Mouse (Mus musculus): Measurements from ENCODE around the gene Oca2. TPM values are rescaled to one million over a fixed set of nuclear protein-coding genes. Genes with fewer than 3 reads are reported as not detected.

Oca2 gene
- polyA plus RNA-seq, 1 experiment from 2014 or later = not detected

DNA sequence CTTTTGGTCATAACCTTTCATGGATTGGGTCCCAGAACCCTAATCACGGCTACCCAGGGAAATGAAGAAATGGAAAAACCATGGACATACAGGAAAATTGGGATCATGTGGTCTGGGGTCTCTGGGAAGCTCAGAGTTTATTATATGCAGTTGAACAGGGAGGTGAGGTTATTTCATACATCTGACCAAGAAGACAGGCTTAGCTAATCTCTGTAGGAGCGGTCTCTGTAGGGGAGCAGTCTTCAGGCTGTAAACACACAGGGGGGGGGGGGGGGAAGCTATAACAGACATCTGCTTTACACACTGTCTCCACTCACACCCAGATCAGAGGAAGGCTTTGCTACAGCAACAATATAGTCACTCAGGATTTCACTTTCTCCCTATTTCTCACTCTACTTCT is 184.0 kb downstream of the Oca2 start:
- Histone ChIP-seq H3K9ac (ENCODE audit: low read depth, low read length) (no peak overlapping the region), H3K9me3 (ENCODE audit: control insufficient read depth, low read length) (no peaks in the 10 kb centered on the region), H3K4me3 (ENCODE audit: low read length) (no peak overlapping the region), H3K27ac (ENCODE audit: low read depth, low read length) (no peak overlapping the region), H3K4me1 (ENCODE audit: control insufficient read depth, insufficient read depth, low read length) (no peaks in the 10 kb centered on the region), H3K27me3 (ENCODE audit: control insufficient read depth, insufficient read depth, low read length) (no peaks in the 10 kb centered on the region), H3K36me3 (ENCODE audit: control insufficient read depth, insufficient read depth, low read length) (no peaks in the 10 kb centered on the region), H3K4me2 (replicated peaks; ENCODE audit: low read depth, low read length) (no peak overlapping the region)
- no peak for ATAC-seq (ENCODE audit: low FRiP score, low TSS enrichment)
- 93% methylated on average over 2 of the region's 2 CpGs for WGBS

DNA sequence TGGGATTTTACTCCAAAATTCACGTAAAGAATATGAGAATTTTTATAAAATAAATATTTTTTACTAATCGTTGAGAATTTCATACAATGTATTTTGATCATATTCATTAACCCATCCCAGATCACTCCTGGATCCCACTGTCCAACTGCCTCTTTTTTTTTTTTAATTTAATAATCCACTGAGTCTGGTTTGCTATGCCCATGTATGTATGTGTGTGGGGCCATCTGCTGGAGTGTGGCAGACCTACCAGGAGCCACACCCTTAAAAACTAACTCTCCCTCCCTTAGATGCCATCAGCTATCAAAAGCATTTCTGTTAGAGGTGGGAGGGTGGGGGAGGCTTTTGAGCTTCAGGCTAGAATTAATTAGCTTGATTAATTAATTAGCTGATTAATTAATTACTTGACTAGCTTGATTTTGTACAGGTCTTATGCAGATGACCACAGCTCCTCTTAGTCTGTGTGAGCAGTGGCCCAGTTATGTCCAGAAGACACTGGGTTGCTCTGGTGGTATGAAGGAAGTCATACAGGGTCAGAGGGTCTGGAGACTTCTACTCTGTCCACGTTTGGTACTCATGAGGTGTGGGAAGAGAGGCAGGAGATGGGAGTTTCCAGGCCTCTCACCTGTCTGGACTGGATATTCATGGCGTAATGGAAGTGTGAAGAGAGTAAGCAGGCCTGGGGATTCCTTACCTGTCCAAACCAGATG is 221.4 kb downstream of the Oca2 start:
- 83% methylated on average over 4 of the region's 4 CpGs for WGBS
- Histone ChIP-seq H3K9me3 (ENCODE audit: control insufficient read depth, low read length) (no peaks in the 10 kb centered on the region), H3K4me1 (ENCODE audit: control insufficient read depth, insufficient read depth, low read length) (no peaks in the 10 kb centered on the region), H3K9ac (ENCODE audit: low read depth, low read length) (no peak overlapping the region), H3K36me3 (ENCODE audit: control insufficient read depth, insufficient read depth, low read length) (no peaks in the 10 kb centered on the region), H3K4me2 (replicated peaks; ENCODE audit: low read depth, low read length) (no peak overlapping the region), H3K27me3 (ENCODE audit: control insufficient read depth, insufficient read depth, low read length) (no peaks in the 10 kb centered on the region), H3K4me3 (ENCODE audit: low read length) (no peak overlapping the region), H3K27ac (ENCODE audit: low read depth, low read length) (no peak overlapping the region)
- no peak for ATAC-seq (ENCODE audit: low FRiP score, low TSS enrichment)

DNA sequence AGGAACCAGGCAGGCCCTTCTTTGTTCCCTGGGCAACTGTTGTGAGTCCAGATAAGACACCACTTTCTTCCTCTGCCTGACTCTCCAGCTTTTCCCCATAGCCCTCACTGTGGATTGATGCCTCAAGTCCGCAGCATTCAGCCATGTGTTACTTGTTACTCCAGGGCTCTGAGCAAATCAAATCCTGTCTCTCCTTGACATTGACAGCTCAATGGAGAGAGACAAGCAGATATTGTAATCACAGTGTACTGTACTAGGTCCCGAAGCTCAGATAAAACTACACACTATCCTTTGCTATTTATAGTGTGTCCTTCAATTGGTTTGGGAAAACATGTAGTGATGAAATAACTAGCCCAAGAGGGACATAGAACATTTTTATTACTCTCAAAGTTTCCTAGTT is 258.7 kb downstream of the Oca2 start:
- no peak for ATAC-seq (ENCODE audit: low FRiP score, low TSS enrichment)

DNA sequence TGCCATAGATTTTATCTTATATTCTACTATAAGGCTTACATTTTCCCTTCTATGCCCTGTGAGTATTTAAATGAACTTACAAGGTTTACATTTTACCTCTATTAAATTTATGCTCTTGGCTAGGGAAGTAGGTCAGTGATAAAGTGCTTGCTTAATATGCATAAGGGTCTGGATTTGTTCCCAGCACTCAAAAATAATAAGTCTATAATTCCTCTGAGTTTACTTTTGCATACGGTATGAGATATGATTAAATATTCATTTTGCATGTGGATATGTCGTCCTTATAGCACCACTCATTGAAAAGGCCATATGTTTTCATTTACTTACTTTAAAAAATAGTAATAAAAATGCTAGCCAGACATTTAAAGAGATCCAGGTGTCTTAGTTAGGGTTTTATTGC is 259.8 kb downstream of the Oca2 start:
- ATAC-seq (ENCODE audit: low FRiP score, low TSS enrichment) = no peak
- H3K27me3 ChIP-seq (ENCODE audit: control insufficient read depth, insufficient read depth, low read length) = no peaks in the 10 kb centered on the region
- WGBS = 63% methylated on average over 2 of the region's 2 CpGs
- no peak overlapping the region for H3K9ac ChIP-seq (ENCODE audit: low read depth, low read length)
- no peaks in the 10 kb centered on the region for H3K36me3 ChIP-seq (ENCODE audit: control insufficient read depth, insufficient read depth, low read length)
- no peak overlapping the region for H3K4me3 ChIP-seq (ENCODE audit: low read length)
- no peaks in the 10 kb centered on the region for H3K4me1 ChIP-seq (ENCODE audit: control insufficient read depth, insufficient read depth, low read length)
- no peak overlapping the region for H3K27ac ChIP-seq (ENCODE audit: low read depth, low read length)
- 0 out of 2 replicates have a peak, but pooled peaks cover 2% of the 10 kb centered on the region for H3K9me3 ChIP-seq (ENCODE audit: control insufficient read depth, low read length)
- H3K4me2 ChIP-seq (replicated peaks; ENCODE audit: low read depth, low read length) = no peak overlapping the region

More for the DNA sequence above, 258.7 kb downstream of the Oca2 start:
- Histone ChIP-seq H3K4me3 (ENCODE audit: low read length) (no peak overlapping the region), H3K4me2 (replicated peaks; ENCODE audit: low read depth, low read length) (no peak overlapping the region), H3K9ac (ENCODE audit: low read depth, low read length) (no peak overlapping the region), H3K36me3 (ENCODE audit: control insufficient read depth, insufficient read depth, low read length) (no peaks in the 10 kb centered on the region), H3K9me3 (ENCODE audit: control insufficient read depth, low read length) (no peaks in the 10 kb centered on the region), H3K27me3 (ENCODE audit: control insufficient read depth, insufficient read depth, low read length) (no peaks in the 10 kb centered on the region), H3K4me1 (ENCODE audit: control insufficient read depth, insufficient read depth, low read length) (no peaks in the 10 kb centered on the region), H3K27ac (ENCODE audit: low read depth, low read length) (no peak overlapping the region)
- 72% methylated on average over 2 of the region's 2 CpGs for WGBS

DNA sequence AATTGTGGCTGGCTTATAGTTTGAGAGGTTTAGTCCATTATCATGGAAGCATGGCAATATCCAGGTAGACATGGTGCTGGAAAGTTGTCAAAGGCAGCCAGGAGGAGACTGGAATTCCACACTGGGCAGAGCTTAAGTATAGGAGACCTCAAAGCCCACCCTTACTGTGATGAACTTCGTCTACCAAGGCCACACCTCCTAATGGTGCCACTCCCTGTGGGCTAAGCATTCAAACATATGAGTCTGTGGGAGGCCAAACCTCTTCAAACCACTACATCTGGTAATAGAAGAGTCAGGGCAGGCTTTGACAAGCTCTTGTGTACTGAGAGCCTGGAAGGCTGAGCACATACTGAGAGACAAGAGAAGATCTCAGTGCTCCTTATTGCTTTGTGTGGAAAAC is 260.2 kb downstream of the Oca2 start:
- Histone ChIP-seq H3K9me3 (ENCODE audit: control insufficient read depth, low read length) (0 out of 2 replicates have a peak, but pooled peaks cover 2% of the 10 kb centered on the region), H3K27ac (ENCODE audit: low read depth, low read length) (no peak overlapping the region), H3K4me2 (replicated peaks; ENCODE audit: low read depth, low read length) (no peak overlapping the region), H3K9ac (ENCODE audit: low read depth, low read length) (no peak overlapping the region), H3K36me3 (ENCODE audit: control insufficient read depth, insufficient read depth, low read length) (no peaks in the 10 kb centered on the region), H3K4me3 (ENCODE audit: low read length) (no peak overlapping the region), H3K4me1 (ENCODE audit: control insufficient read depth, insufficient read depth, low read length) (no peaks in the 10 kb centered on the region), H3K27me3 (ENCODE audit: control insufficient read depth, insufficient read depth, low read length) (no peaks in the 10 kb centered on the region)
- WGBS = 43% methylated on average over 1 of the region's 1 CpGs
- ATAC-seq (ENCODE audit: low FRiP score, low TSS enrichment) = no peak

DNA sequence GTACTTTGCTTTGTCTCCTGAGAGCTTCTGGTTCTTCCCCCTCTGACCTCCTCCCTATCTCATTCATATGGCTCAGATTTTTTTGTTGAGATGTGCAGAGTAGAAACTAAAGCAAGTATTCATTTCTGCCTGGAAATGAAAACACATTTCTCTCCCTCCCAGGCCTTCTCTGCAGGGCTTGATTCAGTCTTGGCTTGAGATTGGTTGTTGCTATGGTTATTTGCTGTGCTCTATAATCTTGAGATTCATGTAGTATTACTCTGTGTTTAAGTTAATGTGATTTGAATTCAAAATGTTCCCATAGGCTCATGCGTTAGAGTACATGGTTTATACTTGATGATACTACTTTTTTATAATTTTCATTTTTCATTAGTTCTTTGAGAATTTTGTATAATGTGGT is 260.9 kb downstream of the Oca2 start:
- H3K9me3 ChIP-seq (ENCODE audit: control insufficient read depth, low read length) = 0 out of 2 replicates have a peak, but pooled peaks cover 2% of the 10 kb centered on the region
- no peaks in the 10 kb centered on the region for H3K27me3 ChIP-seq (ENCODE audit: control insufficient read depth, insufficient read depth, low read length)
- H3K9ac ChIP-seq (ENCODE audit: low read depth, low read length) = no peak overlapping the region
- 94% methylated on average over 1 of the region's 1 CpGs for WGBS
- no peak overlapping the region for H3K27ac ChIP-seq (ENCODE audit: low read depth, low read length)
- H3K4me3 ChIP-seq (ENCODE audit: low read length) = no peak overlapping the region
- H3K36me3 ChIP-seq (ENCODE audit: control insufficient read depth, insufficient read depth, low read length) = no peaks in the 10 kb centered on the region
- H3K4me2 ChIP-seq (replicated peaks; ENCODE audit: low read depth, low read length) = no peak overlapping the region
- ATAC-seq (ENCODE audit: low FRiP score, low TSS enrichment) = no peak
- no peaks in the 10 kb centered on the region for H3K4me1 ChIP-seq (ENCODE audit: control insufficient read depth, insufficient read depth, low read length)

DNA sequence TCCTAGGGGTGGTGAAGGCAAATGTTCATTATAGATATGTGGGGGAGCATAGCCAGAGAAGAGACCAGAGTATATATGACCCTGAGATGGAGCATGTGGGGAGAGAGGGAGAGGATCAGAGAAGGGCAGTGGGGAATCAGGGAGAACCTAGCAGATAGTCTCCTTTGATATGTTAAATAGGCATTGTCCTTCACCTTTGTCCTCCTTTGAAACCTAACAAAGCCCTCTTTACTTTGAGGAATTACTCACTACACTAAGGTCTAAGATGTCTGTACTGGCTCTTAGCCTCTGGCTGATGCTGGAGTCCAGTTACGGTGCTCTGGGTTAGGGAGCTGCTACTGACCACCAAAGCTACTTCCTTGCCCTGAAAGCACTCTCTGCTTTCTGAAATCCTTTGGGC is 279.0 kb downstream of the Oca2 start:
- H3K4me2 ChIP-seq (replicated peaks; ENCODE audit: low read depth, low read length) = no peak overlapping the region
- no peak overlapping the region for H3K27ac ChIP-seq (ENCODE audit: low read depth, low read length)
- H3K36me3 ChIP-seq (ENCODE audit: control insufficient read depth, insufficient read depth, low read length) = no peaks in the 10 kb centered on the region
- WGBS = 61% methylated on average over 1 of the region's 1 CpGs
- H3K4me1 ChIP-seq (ENCODE audit: control insufficient read depth, insufficient read depth, low read length) = no peaks in the 10 kb centered on the region
- no peaks in the 10 kb centered on the region for H3K27me3 ChIP-seq (ENCODE audit: control insufficient read depth, insufficient read depth, low read length)
- no peak overlapping the region for H3K9ac ChIP-seq (ENCODE audit: low read depth, low read length)
- ATAC-seq (ENCODE audit: low FRiP score, low TSS enrichment) = no peak
- H3K4me3 ChIP-seq (ENCODE audit: low read length) = no peak overlapping the region
- no peaks in the 10 kb centered on the region for H3K9me3 ChIP-seq (ENCODE audit: control insufficient read depth, low read length)

DNA sequence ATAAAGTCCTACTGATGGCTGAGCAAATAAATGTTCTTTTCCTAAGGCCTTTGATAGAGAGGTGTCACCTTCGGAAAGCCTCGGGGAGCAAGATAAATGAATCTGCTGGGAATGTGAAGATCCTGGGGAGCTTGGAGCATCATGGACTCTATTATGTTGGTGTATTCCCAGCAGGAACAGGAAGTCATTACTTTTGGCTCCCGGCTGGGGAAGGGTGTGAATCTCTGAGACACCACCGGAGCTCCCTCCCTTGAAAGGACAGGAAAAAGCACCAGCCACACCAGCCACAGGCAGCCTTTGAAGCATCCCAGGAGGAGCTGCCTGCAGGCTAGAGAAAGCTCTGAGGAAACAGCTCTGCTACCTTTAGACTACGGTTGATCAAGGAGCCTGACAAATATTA is 280.2 kb downstream of the Oca2 start:
- no peak overlapping the region for H3K4me2 ChIP-seq (replicated peaks; ENCODE audit: low read depth, low read length)
- no peaks in the 10 kb centered on the region for H3K27me3 ChIP-seq (ENCODE audit: control insufficient read depth, insufficient read depth, low read length)
- no peaks in the 10 kb centered on the region for H3K4me1 ChIP-seq (ENCODE audit: control insufficient read depth, insufficient read depth, low read length)
- no peak overlapping the region for H3K27ac ChIP-seq (ENCODE audit: low read depth, low read length)
- H3K9me3 ChIP-seq (ENCODE audit: control insufficient read depth, low read length) = no peaks in the 10 kb centered on the region
- no peak for ATAC-seq (ENCODE audit: low FRiP score, low TSS enrichment)
- WGBS = 8% methylated on average over 5 of the region's 5 CpGs
- no peaks in the 10 kb centered on the region for H3K36me3 ChIP-seq (ENCODE audit: control insufficient read depth, insufficient read depth, low read length)
- H3K9ac ChIP-seq (ENCODE audit: low read depth, low read length) = no peak overlapping the region
- no peak overlapping the region for H3K4me3 ChIP-seq (ENCODE audit: low read length)

DNA sequence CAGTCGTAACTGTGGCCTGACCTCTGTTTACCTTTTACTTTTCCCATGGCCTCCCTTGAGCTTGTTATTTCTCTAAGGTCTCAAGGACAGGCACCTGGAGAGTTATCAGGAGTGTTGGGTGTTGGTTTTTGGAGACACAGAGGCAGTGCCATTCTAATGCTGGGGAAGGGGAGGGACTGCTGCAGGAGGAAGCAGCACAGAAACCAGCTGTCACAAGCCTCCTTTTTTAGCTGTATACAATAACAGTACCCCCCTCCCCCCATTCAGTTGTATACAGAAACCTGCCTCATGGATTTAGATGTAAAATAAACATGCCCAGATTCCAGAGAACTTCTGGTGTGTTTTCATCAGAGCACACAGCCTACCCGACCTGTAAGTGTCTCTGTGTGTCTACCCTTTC is 295.3 kb downstream of the Oca2 start:
- no peak overlapping the region for H3K9ac ChIP-seq (ENCODE audit: low read depth, low read length)
- H3K4me3 ChIP-seq (ENCODE audit: low read length) = no peak overlapping the region
- H3K9me3 ChIP-seq (ENCODE audit: control insufficient read depth, low read length) = no peaks in the 10 kb centered on the region
- no peak for ATAC-seq (ENCODE audit: low FRiP score, low TSS enrichment)
- H3K36me3 ChIP-seq (ENCODE audit: control insufficient read depth, insufficient read depth, low read length) = no peaks in the 10 kb centered on the region
- no peak overlapping the region for H3K4me2 ChIP-seq (replicated peaks; ENCODE audit: low read depth, low read length)
- no peaks in the 10 kb centered on the region for H3K27me3 ChIP-seq (ENCODE audit: control insufficient read depth, insufficient read depth, low read length)
- H3K4me1 ChIP-seq (ENCODE audit: control insufficient read depth, insufficient read depth, low read length) = no peaks in the 10 kb centered on the region
- WGBS = 37% methylated on average over 2 of the region's 2 CpGs
- H3K27ac ChIP-seq (ENCODE audit: low read depth, low read length) = no peak overlapping the region
